Mouse (Mus musculus) heart, adult 2 months (tissue): ENCODE measurements around the gene Diras2.

Experiments
- CTCF ChIP-seq: fragments of 200-600 bp; IDR thresholded peaks from 2 replicates; pipeline ENCODE4 v1.8.1; 2022; ENCODE audit warnings: antibody characterized with exemption, mild to moderate bottlenecking, moderate library complexity
- EP300 ChIP-seq: fragments of 200-500 bp; IDR thresholded peaks from 2 replicates; pipeline ENCODE4 v1.6.1; 2011; ENCODE audit warnings: low read depth, low read length, control low read depth; ENCODE audit not compliant: insufficient read depth
- POLR2A ChIP-seq: fragments of 200-500 bp; IDR thresholded peaks from 2 replicates; pipeline ENCODE4 v1.6.1; 2011; ENCODE audit warnings: mild to moderate bottlenecking, low read depth, low read length, control low read depth; ENCODE audit not compliant: insufficient read depth

GRCm38 (mm10) chr13:52554722-52555121 lies 23.6 kb upstream of the Diras2 start:
- TF ChIP-seq CTCF (no peak), POLR2A (no peak), EP300 (no peak)
